Mouse (Mus musculus) gastrocnemius, adult 18-20 months (tissue): Measurements from ENCODE around the gene Fam43b. TPM values are rescaled to one million over a fixed set of nuclear protein-coding genes. Genes with fewer than 3 reads are reported as not detected.

Source experiments
- DNase-seq: peaks from one replicate; pipeline ENCODE4 v3.0.0; 2021; ENCODE audit warnings: low spot score
- total RNA-seq, 2 experiments: library from RNA; stranded (reverse); gene quantifications; 2 replicates each; pipeline ENCODE4 v1.2.3; 2021

Fam43b gene
- total RNA-seq, 2 experiments from 2014 or later = not detected

GRCm38 (mm10) chr4:138395087-138395970 is 999 bp downstream of the Fam43b start:
- no peak for DNase-seq

GRCm38 (mm10) chr4:138393703-138394102 is 2.6 kb downstream of the Fam43b start:
- no peak for DNase-seq

DNA sequence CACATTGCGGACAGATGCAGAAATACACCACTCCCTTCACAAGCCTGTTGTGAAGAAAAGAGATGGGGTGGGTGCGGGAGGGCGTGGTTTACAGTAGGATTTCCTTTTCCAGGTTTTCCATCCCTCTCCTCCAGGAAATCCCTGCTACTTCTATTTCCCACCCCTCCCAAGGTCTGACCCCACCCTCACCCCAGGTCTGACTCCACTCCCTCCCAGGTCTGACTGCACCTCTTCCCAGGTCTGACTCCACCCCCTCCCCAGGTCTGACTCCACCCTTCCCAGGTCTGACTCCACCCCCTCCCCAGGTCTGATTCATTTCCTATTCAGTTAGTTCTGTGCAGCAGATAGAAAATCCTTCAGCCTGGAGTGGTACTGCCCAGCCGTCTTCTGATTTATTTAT is 12.5 kb downstream of the Fam43b start:
- no peak for DNase-seq

DNA sequence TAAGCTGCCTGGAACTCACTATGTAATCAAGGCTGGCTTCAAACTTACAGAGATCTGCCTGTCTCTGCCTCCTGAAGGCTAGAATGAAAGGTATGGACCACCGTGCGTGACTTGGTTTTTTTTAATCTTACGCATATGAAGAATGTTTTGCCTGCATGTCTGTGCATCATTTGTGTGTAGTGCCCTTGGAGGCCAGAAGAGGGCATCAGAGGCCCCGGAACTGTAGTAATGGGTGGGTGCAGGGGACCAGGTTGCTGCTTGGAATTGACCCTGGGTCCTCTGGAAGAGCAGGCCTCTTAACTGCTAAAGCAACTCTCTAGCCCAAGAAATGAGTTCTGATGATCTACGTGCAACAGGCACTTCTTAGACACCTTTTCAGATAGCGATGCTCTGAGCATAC is 13.9 kb downstream of the Fam43b start:
- DNase-seq = no peak

GRCm38 (mm10) chr4:138380132-138380689 is 16.1 kb downstream of the Fam43b start:
- no peak for DNase-seq

DNA sequence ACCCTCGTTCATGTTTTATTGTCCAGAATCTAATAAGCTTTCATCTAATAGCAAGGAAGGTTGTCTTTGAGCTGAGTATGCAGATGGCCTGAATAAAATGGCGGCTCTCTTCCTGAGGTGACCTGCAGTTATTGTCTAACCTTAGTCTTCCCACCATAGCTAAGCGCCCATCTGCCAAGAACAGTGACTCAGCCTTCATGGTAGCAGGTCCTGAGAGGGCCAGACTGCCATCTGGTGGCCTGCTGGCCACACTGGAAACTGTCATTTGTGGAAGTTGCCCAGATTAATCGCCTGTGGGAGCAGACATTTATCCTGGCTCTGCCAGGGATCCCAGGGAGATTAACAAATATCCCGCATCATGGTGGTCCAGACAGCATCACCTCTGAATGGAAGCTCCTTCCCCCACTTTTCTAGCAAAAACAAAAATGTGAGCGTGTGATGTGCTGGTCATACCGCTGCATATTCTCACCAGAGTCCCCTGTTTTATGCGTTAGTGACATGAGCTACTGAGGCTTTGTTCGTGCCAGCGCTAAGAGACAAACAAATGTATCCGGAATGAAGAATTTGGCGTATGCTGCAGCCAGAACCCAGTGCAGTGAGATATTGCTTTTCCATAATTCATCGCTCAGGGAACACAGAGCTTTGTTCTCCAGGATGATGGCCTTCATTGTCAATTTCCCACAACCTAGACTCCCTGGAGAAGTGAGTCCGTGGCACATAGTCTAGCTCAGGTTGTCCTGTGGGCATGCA is 17.1 kb downstream of the Fam43b start:
- DNase-seq = peak; percentile 79

DNA sequence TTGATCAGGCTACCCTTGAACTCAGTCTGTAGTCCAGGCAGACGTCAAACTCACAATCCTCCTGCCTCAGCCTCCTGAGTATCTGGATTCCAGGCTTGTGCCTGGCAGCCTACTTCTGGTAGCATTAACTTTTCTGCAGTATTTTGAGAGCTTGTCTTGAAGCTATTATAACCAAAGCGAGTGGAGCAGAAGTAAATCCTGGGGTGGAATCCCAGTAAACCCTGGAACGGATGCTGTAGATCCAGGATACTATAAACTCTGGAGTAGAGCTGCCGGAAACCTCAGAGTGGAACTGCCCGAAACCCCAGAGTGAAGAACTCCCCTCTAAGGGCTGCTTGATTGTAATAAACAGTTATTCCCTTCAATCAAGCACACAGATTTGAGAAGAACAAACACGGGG is 18.8 kb downstream of the Fam43b start:
- DNase-seq = no peak

- DNase-seq = no peak
Measured at GRCm38 (mm10) chr4:138375117-138375516, 21.2 kb downstream of the Fam43b start.

- DNase-seq = no peak
Measured at GRCm38 (mm10) chr4:138370996-138371516, 25.3 kb downstream of the Fam43b start.

GRCm38 (mm10) chr4:138368498-138369260 is 27.6 kb downstream of the Fam43b start:
- no peak for DNase-seq

DNA sequence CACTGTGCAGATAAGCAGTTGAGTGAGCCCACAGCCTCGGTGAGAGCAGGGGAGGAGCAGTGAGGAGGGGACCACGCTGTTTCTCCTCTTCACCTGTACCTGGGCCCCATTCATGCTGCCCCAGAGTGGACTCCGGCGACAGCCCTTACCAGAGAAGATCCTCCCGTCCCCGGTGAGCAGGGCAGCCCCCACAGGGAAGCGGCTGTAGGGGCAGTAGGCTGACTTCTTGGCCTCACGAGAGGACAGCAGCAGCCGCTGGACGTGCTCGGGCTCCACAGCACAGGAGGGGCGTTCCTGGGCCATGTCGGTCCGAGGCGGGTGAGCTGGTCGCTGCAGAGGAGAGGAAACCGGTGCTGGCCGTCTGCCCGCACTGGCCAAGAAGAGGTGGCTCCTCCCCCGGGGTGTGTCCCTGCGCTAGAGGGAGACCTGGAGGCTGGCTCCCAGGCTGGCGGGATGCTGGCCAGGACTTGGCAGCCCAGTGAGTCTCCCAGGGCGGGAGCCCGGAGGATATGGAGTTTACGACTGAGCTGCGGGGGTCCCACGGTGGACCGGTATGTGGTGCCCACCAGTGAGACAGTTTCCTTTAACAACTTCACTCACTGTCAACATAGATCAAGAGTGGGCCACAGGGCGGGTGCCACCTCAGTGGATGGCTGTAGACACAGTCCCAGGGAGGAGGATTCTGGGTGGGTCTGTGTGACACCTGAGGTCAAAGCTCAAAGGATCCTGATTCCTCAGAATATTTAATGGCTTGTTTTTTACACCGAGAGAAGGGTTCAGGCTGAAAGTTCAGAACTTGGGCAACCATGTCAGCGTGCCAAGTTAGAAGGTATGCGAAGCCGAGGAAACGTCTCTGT is 28.5 kb downstream of the Fam43b start, which contains the start of gene Cda:
Cda (minus strand) TSS at position 352 of the 857 bp plus-strand sequence.
- DNase-seq = peak; percentile 75

GRCm38 (mm10) chr4:138366561-138366960 is 29.8 kb downstream of the Fam43b start:
- DNase-seq = no peak

GRCm38 (mm10) chr4:138363511-138363910 is 32.8 kb downstream of the Fam43b start:
- DNase-seq = no peak

- DNase-seq = no peak
Measured at GRCm38 (mm10) chr4:138362883-138363282, 33.4 kb downstream of the Fam43b start.

GRCm38 (mm10) chr4:138361370-138361821 is 34.9 kb downstream of the Fam43b start:
- DNase-seq = no peak

- no peak for DNase-seq
Measured at GRCm38 (mm10) chr4:138358176-138358575, 38.2 kb downstream of the Fam43b start.

DNA sequence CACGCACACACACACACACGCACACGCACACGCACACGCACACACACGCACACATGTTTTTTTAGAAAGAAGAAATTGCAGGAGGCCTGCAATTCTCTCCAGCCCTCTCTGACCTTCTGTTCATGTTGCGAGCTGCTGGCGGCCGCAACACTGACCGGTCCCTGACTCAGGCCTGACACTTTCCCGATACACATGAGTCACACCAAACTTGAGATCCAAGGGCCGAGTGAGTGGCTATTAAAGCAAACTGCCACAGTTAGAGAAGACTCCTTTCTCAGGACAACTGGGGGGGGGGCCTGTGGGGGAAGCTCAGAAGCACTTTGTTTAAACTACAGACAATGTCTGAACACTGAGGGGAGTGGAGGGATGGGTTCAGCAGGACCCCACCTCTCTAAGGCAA is 39.8 kb downstream of the Fam43b start:
- DNase-seq = no peak

DNA sequence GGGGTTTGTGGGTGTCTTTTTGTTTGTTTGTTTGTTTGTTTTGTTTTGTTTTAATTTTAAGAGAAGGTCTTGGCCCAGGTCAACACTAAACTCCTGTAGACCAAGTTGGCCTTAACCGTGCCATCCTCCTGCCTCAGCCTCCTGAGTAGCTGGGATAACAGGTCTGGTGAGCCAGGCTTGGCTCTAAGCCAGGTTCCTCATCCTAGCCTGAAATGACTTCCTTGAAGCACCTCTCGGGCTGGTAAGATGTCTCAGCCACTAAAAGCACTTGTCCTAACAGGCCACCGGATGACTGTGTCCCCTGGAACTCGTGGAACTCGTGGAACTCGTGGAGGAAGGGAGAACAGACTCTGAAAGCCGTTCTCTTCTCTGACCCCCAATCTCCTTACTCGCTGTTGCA is 40.2 kb downstream of the Fam43b start:
- no peak for DNase-seq

DNA sequence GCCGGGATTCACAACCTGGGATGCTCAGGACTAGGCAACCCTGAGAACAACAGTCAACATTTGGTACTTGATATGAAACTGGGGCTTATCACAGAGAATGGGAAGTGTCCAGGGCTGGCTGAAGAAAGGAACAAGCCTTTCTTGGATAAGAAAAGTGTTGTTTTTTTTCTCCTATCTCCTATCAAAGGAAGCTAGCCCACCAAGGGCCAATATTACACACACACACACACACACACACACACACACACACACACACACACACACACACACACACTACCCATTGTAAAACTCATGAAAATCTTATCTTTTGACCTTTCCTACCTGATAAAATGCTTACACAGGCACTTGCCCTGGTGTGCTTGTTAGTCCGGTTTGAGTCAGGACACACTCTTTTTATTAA is 40.8 kb downstream of the Fam43b start:
- DNase-seq = no peak
